Mouse (Mus musculus) lung, embryonic 16.5 days (tissue): Measurements from ENCODE around the gene Gm4869. TPM values are rescaled to one million over a fixed set of nuclear protein-coding genes. Genes with fewer than 3 reads are reported as not detected.
"Not testable (repeated sequence)": the region's sequence is repeated elsewhere in the genome, so short reads cannot be mapped to it uniquely, and the experiment has no call there.

Experiments used
- ATAC-seq: fragments of 200-750 bp; cut with Nextera tagmentation; 2 replicates; pipeline ENCODE4 v1.8.0; 2017; ENCODE audit warnings: low read depth, mild to moderate bottlenecking, moderate library complexity
- H3K27ac ChIP-seq: fragments of 300-500 bp; sonication (generic); 2 replicates; pipeline ENCODE4 v1.5.1; 2014; ENCODE audit warnings: mild to moderate bottlenecking, control low read depth, low read length
- H3K27me3 ChIP-seq: fragments of 300-500 bp; sonication (generic); 2 replicates; pipeline ENCODE4 v1.6.1; 2014; ENCODE audit warnings: low read depth, low read length, mixed read lengths; ENCODE audit not compliant: control insufficient read depth, insufficient read depth
- H3K36me3 ChIP-seq: fragments of 300-500 bp; sonication (generic); 2 replicates; pipeline ENCODE4 v1.6.1; 2014; ENCODE audit warnings: low read length; ENCODE audit not compliant: control insufficient read depth, insufficient read depth
- H3K4me1 ChIP-seq: fragments of 300-500 bp; sonication (generic); replicated peaks from 2 replicates; pipeline ENCODE4 v1.6.1; 2014; ENCODE audit warnings: low read length, mixed read lengths; ENCODE audit not compliant: control insufficient read depth, insufficient read depth
- H3K4me2 ChIP-seq: fragments of 300-500 bp; sonication (generic); 2 replicates; pipeline ENCODE4 v1.6.1; 2014; ENCODE audit warnings: low read depth, low read length, control low read depth
- H3K4me3 ChIP-seq: fragments of 300-500 bp; sonication (generic); 2 replicates; pipeline ENCODE4 v1.5.1; 2014; ENCODE audit warnings: mild to moderate bottlenecking, low read length, control low read depth
- H3K9ac ChIP-seq: fragments of 300-500 bp; sonication (generic); 2 replicates; pipeline ENCODE4 v1.6.1; 2014; ENCODE audit warnings: low read length, control low read depth
- H3K9me3 ChIP-seq: fragments of 300-500 bp; sonication (generic); 2 replicates; pipeline ENCODE4 v1.6.1; 2016; ENCODE audit warnings: low read length; ENCODE audit not compliant: control insufficient read depth
- WGBS: fragments of 180-500 bp; shearing (Covaris S2); extraction: QIAGEN DNeasy Blood & Tissue Kit; methylation state at CpG from one replicate; pipeline ENCODE4 v1.1.7; 2014; 5-methylcytosine and 5-hydroxymethylcytosine counted together
- polyA plus RNA-seq: library from polyadenylated mRNA; unstranded; fragments of >200 nt; fragmentation: Nextera tagmentation; extraction: Ambion mirVana; gene quantifications from 2 replicates; pipeline ENCODE4 v1.2.1, GENCODE M21; 2015

The Gm4869 gene
- polyA plus RNA-seq, 1 experiment from 2014 or later = not detected

DNA sequence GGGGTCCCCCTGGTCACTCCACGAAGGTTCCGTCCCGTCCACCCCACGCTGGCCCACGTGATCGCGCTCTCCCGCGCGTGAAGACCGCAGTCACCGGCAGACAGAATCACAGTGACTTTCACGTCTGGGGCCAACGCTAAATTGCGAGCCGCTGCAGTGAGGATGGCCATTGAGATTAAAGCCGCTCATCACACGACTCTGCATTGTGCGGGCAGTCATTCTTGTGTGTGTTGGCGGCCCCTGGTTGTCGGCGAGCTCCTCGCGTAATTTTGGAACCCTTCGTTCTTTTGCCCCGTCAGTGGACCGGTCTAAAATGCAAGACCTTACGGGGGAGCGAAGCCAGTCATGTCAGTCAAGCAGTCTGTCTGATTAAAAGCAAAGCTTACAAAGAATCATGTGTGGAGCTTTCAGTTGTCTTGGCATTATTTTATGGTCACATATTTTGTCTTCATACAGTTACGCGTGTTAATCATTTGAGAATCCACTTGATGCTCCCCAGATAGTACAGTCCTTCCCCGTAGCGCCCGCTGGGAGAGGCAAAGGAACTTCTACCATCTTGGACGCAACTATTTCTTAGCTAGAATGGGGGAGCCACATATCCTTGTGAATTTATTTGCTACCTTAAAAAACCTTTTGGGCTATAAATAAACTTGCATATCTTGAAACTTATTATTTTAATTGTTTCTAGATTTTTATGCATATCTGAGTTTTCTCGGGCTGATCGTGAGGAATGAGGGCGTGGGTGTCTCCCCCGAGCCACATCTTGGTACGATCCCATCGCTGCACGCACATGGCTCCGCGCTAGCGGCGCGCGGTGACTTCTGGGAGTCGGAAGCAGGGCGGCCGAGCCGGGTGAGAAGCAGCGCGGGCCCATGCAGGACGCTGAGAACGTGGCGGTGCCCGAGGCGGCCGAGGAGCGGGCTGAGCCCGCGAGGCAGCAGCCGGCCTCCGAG, 26.7 kb upstream of the Gm4869 start, which contains the start of gene Eif3b:
TSS of gene Eif3b (plus strand) at position 840 of the 953 bp plus-strand sequence.
- Histone ChIP-seq H3K27me3 (no peaks in the 10 kb centered on the region), H3K36me3 (no peaks in the 10 kb centered on the region; the same call in 1 of the 2 replicates), H3K4me2 (peak within 1 kb of the TSS; percentile 82), H3K27ac (peak within 1 kb of the TSS; percentile 96), H3K4me1 (peaks cover 19% of the 10 kb centered on the region), H3K4me3 (peak within 1 kb of the TSS; percentile 99), H3K9me3 (no peaks in the 10 kb centered on the region), H3K9ac (peak within 1 kb of the TSS; percentile 97)
- peak; percentile 95 for ATAC-seq
- under 1% methylated on average over 65 of the region's 65 CpGs for WGBS

DNA sequence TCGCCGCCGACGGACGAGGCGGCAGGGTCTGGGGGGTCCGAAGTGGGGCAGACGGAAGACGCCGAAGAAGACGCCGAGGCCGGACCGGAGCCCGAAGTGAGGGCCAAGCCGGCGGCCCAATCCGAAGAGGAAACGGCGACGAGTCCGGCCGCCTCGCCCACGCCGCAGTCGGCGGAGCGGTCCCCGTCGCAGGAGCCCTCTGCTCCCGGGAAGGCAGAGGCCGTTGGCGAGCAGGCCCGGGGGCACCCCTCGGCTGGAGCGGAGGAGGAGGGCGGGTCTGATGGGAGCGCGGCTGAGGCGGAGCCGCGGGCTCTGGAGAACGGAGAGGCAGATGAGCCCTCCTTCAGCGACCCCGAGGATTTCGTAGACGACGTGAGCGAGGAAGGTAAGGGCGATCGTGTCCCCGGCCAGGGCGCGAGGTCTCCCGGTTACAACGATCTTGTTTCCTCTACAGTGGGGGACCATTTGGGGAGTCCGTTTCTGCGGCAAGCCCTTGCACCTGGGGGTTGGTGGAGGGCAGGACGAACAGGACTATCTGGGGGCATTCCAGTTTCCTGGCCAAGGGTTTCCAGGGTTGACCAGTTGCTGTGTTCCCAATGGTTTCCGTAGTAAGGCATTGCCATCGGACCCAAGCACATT, 25.9 kb upstream of the Gm4869 start:
- peak overlapping the region; percentile 82 for H3K4me2 ChIP-seq
- H3K36me3 ChIP-seq = no peaks in the 10 kb centered on the region; the same call in 1 of the 2 replicates
- peak overlapping the region; percentile 80 for H3K27ac ChIP-seq
- H3K9ac ChIP-seq = peak overlapping the region; percentile 97
- H3K27me3 ChIP-seq = no peaks in the 10 kb centered on the region
- peaks cover 20% of the 10 kb centered on the region for H3K4me1 ChIP-seq
- no peaks in the 10 kb centered on the region for H3K9me3 ChIP-seq
- peak overlapping the region; percentile 99 for H3K4me3 ChIP-seq
- under 1% methylated on average over 53 of the region's 62 CpGs for WGBS
- ATAC-seq = peak; percentile 46

DNA sequence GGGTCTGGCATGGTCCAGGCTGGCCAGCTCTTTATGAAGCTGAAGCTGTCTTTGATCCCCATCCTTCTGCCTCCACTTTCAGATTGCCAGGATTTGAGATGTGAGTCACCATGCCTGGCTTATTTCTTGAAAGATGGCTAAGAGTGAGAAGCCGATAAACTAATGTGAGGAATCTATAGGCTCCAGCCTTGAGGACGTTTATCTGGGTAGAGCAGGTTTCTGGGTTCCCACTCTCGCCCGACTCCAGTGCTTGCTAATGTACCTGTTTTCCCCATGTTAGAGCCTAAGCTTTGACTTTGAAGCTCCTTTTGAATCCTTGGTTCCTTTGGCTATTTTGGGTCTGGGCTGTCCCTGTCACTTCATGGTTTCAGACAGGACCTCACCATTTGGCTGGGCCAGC, 24.8 kb upstream of the Gm4869 start:
- Histone ChIP-seq H3K4me2 (peak overlapping the region; percentile 82), H3K4me3 (peak overlapping the region; percentile 99), H3K36me3 (no peaks in the 10 kb centered on the region; the same call in 1 of the 2 replicates), H3K9ac (peak overlapping the region; percentile 53), H3K27me3 (no peaks in the 10 kb centered on the region), H3K4me1 (peaks cover 21% of the 10 kb centered on the region), H3K9me3 (no peaks in the 10 kb centered on the region), H3K27ac (no peak overlapping the region)
- ATAC-seq = no peak
- 44% methylated on average over 4 of the region's 4 CpGs for WGBS

DNA sequence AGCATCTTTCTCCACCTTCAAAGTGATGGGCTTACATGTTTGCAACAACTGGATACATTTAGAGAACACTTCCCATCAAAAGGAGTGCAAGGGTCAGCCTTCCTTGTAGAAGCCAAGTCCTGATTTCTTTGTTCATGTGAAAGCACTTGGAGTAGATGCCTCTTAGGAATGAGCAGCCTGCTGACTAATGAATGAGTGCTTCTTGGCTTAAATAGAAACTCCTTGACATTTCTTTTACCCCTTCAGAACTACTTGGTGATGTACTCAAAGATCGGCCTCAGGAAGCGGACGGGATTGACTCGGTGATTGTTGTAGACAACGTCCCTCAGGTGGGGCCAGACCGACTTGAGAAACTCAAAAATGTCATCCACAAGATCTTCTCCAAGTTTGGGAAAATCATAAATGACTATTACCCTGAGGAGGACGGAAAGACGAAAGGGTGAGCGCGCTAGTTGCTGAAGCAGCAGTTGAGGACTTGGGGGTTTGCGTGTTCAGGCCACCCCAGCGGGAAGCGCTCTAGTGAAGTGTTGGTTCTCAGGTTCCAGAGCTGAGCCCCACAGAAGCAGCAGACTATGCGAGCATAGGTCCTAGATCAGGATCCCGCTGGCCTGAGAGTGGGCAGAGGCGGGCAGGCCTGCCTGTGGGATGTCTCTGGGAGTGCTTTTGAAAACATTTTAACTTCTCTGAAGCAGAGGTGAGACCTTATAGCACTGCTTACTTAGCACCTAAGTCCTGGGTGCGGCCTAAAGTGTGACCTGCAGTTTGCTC, 20.2 kb upstream of the Gm4869 start:
- H3K27me3 ChIP-seq = no peaks in the 10 kb centered on the region
- no peak overlapping the region for H3K9ac ChIP-seq
- peak; percentile 37; the same call in 1 of the 2 replicates for ATAC-seq
- H3K4me2 ChIP-seq = no peak overlapping the region
- no peak overlapping the region for H3K4me3 ChIP-seq
- no peaks in the 10 kb centered on the region for H3K9me3 ChIP-seq
- WGBS = 76% methylated on average over 17 of the region's 17 CpGs
- H3K36me3 ChIP-seq = peaks cover 21% of the 10 kb centered on the region
- H3K4me1 ChIP-seq = peaks cover 19% of the 10 kb centered on the region
- H3K27ac ChIP-seq = peak overlapping the region; percentile 14

DNA sequence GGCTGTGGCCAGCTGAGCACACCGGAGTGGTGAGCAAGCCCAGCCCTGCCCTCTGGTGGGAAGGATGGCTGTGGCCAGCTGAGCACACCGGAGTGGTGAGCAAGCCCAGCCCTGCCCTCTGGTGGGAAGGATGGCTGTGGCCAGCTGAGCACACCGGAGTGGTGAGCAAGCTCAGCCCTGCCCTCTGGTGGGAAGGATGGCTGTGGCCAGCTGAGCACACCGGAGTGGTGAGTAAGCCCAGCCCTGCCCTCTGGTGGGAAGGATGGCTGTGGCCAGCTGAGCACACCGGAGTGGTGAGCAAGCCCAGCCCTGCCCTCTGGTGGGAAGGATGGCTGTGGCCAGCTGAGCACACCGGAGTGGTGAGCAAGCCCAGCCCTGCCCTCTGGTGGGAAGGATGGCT, 6.3 kb upstream of the Gm4869 start:
- no CpG with 5 or more reads among the region's 6 CpGs for WGBS
- not testable (repeated sequence) for H3K9ac ChIP-seq, H3K27ac ChIP-seq, H3K9me3 ChIP-seq, H3K4me1 ChIP-seq, H3K27me3 ChIP-seq, ATAC-seq, H3K4me3 ChIP-seq, H3K4me2 ChIP-seq
- peaks cover 70% of the 10 kb centered on the region for H3K36me3 ChIP-seq

DNA sequence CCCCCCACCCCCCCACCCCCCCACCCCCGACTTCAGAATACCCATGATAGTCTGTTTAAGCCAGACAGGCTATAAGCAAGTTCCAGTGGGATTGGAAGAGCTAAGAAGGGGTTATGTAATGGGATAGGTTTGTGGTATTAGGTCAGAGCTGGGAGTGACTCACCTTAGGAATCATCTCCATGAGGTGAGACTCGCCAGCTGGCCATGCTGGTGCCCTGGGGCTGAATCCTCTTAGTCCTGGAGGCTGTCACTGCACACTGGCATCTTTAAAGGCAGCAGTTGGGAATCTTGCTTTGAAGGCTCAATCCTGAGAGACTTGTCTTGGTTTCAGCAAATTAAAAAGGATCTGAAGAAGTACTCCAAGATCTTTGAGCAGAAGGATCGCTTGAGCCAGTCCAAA, 4.0 kb upstream of the Gm4869 start:
- H3K9me3 ChIP-seq = no peaks in the 10 kb centered on the region
- 81% methylated on average over 3 of the region's 3 CpGs for WGBS
- no peak for ATAC-seq

DNA sequence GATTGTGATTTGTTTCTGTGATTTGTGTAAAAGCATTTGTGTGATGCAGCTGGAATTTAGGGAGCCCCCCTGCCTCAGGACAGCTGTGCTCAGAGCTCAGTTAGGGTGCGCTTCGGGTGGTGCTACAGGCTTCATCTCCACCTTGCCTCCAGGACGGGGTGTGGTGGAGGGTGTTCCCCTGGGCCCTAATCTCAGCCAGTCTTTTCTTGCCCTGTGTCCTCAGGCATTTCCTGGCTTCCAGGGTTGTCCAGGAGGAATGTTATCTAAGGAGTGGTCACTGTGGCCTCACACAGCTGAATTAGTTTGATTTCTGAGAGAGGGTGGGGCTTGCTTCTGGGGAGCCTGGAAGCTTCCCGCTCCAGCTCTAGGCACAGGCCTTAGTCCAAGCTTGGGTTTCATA, 1.4 kb upstream of the Gm4869 start:
- no peaks in the 10 kb centered on the region for H3K27me3 ChIP-seq
- H3K4me3 ChIP-seq = no peak overlapping the region
- peak; percentile 47; the same call in 1 of the 2 replicates for ATAC-seq
- no peaks in the 10 kb centered on the region for H3K4me1 ChIP-seq
- no peak overlapping the region for H3K9ac ChIP-seq
- no peak overlapping the region for H3K27ac ChIP-seq
- H3K4me2 ChIP-seq = no peak overlapping the region
- peaks cover 44% of the 10 kb centered on the region for H3K36me3 ChIP-seq
- WGBS = 91% methylated on average over 4 of the region's 4 CpGs
- H3K9me3 ChIP-seq = no peaks in the 10 kb centered on the region

More for the DNA sequence above, 4.0 kb upstream of the Gm4869 start:
- H3K4me3 ChIP-seq = no peak overlapping the region
- H3K27me3 ChIP-seq = no peaks in the 10 kb centered on the region
- no peaks in the 10 kb centered on the region for H3K4me1 ChIP-seq
- no peak overlapping the region for H3K27ac ChIP-seq
- peaks cover 64% of the 10 kb centered on the region for H3K36me3 ChIP-seq
- H3K4me2 ChIP-seq = no peak overlapping the region
- H3K9ac ChIP-seq = no peak overlapping the region

DNA sequence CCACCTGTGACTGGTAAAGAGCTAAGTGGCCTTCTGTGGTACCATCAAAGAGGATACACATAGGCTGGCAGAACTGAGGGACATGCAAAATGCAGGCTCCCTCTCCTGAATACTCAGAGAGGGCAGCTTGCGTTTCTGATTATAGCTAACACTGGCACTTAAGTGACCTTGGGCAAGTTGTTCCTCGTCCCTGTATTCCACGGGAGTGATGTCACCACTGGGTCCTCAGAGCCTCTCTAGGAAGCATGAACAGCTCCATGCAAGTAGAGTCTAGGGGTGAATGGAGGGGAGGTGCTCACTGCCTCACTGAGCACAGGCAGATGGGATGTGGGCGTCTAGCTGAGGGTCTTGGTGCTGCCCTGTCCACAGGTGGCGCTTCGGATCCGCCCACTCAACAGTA, 609 bp downstream of the Gm4869 start:
- Histone ChIP-seq H3K27me3 (no peaks in the 10 kb centered on the region), H3K4me1 (no peaks in the 10 kb centered on the region), H3K4me3 (no peak overlapping the region), H3K27ac (no peak overlapping the region), H3K9me3 (no peaks in the 10 kb centered on the region), H3K4me2 (no peak overlapping the region), H3K9ac (no peak overlapping the region), H3K36me3 (peaks cover 30% of the 10 kb centered on the region)
- no peak for ATAC-seq
- WGBS = 62% methylated on average over 7 of the region's 7 CpGs
